Mouse (Mus musculus) spleen, embryonic (tissue): ENCODE data around the gene Liph.
"Not testable (repeated sequence)": the region's sequence is repeated elsewhere in the genome, so short reads cannot be mapped to it uniquely, and the experiment has no call there.

Experiments used
- CTCF ChIA-PET: fragments of 350-600 bp; sonication (Branson Sonifier 250); formaldehyde crosslinking; loops from one replicate; lab custom pipeline; 2022; lab: Charles Lee

The Liph gene

DNA sequence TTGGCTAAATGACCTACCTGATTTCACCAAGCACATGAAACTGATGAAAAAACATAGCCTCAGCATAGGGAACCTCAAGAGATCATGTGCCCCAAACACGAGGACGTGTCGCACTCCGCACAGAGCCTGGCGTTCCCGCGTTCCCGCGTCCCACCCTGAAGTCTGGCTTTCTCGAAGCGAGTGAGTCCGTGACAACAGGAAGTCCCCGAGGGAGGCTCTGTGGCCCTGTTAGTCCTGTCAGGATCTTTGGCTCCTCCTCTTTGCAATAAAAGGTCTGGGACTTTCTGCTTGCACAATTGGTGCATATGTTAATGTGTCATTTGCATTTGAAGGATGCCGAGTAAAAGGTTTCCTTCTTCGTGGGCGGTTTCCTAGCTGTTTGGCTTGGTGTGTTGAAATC lies at the start of gene Liph:
TSS of gene Liph (minus strand) at position 360 of the 400 bp plus-strand sequence.
- CTCF ChIA-PET, result no interaction called here

DNA sequence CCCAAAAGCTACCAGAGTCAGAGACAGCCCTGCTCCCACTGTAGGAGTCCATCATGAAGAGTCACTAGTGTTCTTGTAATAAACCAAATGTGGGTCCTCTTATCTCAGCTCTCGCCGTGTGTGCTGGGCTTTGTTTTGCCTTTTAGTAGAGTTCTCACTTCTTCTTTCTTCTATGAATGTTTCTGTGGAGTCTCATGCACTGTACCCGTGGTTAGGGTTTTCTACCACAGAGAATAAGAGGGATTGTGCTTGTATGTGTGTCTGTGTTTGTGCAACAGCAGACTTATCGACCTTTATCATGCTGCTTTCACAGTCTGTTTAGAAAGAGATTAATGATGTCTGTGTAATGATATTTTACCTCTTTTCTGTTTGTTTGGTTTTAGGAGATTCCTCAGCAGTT lies 48.4 kb upstream of the Liph start:
- CTCF ChIA-PET, result no interaction called here

DNA sequence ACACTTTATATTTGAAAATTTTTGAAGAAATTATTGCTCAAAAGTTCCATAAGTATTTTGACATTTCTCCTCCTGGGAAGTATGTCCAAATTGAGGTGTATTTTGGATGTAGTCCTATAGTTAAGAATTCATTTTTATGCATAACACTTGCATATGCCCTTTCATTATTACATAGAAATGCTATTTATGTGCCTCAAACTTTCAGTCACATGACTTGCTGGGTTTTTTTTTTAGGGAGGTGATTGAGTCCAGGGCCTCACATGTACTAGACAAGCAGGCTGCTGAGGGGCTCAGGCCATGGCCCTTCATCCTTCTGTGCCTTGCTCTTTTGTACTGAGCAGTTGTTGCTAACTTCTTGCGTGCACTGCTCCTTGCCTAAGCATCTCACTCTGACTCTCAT lies 44.5 kb upstream of the Liph start:
- CTCF ChIA-PET, result interaction anchor here (0.5 kb wide), 1 partner anchor 1344 kb away, joined by 3 read pairs; no protein-coding TSS in a partner anchor

DNA sequence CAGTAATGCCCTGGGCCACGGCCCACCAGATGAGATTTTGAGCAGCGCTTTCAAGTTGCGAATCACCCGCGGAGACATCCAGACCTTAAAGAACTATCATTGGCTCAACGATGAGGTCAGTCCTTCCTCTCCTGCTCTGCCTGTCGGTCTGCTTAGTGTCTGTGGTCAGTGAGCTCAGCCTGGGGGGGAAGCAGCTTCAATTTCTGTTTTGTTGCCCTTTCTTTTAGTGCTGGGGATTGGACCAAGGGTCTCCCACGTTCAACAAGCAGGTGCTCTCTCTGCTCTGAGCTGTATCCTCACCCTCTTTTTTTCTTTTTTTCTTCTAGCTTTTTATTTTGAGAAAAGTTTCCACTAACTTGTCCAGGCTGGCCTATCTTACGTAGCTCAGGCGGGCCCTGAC lies 43.1 kb upstream of the Liph start:
- CTCF ChIA-PET, result no interaction called here

DNA sequence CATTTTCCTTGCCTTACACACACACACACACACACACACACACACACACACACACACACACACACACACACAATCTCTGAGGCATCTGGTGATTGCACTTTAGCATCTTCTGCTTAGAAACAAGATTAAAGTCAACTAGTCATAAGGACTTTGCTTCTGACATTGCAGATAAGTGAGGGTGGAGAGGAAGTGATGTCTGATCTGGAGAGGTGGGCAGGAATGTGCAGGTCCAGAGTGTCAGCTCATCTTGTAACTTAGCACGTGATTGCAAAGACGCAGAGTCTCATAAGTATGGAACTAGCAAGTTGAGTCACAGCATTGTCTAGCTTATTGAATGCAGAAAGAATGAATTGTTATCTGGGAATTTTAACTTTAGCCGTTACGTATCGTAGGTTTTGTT lies 32.0 kb upstream of the Liph start:
- CTCF ChIA-PET, result interaction anchor here (0.7 kb wide), 1 partner anchor 36 kb away, joined by 3 read pairs; no protein-coding TSS in a partner anchor

DNA sequence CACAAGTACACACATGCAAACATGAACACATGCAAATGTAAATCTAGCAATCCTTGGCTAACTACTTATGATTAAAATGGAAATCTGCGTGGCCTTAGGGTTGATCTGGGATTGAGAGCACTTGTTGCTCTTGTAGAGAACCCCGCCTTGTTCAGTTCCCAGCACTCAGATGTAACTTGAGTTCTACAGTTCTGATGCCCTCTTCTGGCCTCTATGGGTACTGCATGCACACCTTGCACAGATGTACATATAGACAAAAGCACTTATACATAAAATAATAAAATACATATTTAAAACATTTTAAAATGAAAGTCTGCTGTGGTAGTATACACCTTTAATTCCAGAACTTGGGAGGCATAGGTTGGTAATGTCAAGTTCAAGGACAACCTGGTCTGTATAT lies 26.7 kb upstream of the Liph start:
- CTCF ChIA-PET, result no interaction called here

- CTCF ChIA-PET, result no interaction called here
Measured at GRCm38 (mm10) chr16:22015569-22015968, 20.1 kb upstream of the Liph start.

DNA sequence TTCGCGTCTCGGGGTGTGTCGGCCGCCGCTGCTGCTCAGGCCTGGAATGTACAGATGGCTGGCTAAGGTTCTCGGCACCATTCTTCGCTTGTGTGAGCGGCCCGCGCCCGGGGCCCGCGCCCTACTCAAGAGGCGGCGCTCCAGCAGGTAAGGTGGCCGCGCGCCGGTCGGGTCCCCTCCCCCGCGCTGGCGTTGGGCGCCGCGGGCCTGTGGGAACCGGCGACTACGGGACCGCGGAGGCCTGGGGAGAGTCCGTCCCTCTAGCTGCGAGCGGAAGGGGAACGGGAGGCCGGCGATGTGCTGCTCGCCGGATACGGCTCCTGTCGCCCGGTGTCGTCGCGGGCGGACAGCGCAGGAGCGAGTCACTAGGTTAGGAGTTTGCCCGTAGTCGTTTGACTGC lies 14.1 kb upstream of the Liph start:
- CTCF ChIA-PET, result no interaction called here

DNA sequence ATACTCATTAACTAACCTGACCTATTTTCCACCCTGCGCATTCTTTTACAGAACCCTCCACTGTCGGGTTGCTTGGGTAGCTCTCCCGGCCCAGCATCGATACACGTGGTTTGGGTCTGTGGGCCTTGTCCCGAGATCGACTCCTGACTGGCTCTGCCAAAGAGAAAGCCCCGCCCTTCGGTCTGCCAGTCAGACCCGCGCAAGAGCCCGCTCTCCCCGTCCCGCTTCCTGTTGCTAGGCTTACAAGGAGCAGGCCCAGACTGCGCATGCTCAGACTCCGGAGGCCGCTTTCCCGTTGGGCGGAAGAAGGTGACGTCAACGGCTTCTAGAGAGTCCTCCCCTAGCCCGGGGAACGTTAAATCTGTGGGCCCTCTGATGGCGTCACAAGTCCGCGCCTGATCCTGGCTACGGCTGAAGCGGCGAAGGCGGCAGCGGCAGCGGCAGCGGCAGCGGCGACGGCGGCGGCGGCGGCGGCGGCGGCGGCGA lies 13.7 kb upstream of the Liph start, which contains the start of gene Senp2:
TSS of gene Senp2 (plus strand) at position 386 of the 486 bp plus-strand sequence.
- CTCF ChIA-PET, result no interaction called here

DNA sequence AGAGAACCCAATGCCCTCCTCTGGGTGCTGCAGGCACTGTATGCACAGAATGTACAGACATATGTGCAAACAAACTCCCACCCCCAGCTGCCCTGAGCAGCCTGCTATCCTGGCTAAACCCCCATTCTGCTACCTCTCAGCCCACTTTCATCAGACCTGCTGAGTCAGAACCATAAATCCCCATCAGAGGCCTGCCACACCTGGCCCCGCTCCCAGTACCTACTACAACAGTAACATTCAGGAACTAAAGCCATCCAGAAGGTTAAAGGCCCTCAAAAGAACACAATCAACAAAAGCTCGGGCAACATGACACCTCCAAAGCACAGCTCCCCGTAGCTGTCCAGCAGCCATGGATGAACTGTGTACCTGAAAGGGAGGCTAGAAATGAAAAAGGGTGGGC lies 6.1 kb upstream of the Liph start:
- CTCF ChIA-PET, result no interaction called here

DNA sequence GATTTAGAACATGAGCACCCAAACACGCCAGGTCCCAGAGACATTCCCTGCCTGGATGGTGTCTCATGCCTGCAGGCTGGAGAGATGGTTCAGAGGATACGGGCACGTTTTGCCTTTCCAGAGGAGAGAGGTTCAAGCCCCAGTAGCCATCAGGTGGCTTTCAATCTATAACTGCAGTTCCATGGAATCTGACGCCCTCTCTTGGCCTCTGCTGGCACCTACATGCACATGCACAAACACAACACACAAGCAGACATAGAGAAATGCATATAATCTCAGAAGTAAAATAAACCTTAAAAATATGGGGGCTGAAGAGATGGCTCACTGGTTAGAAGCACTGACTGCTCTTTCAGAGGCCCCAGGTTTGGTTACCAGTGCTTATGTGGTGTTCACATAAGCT lies 5.7 kb upstream of the Liph start:
- CTCF ChIA-PET, result no interaction called here

- CTCF ChIA-PET, result interaction anchor here (0.6 kb wide), 1 partner anchor 211 kb away, joined by 5 read pairs; no protein-coding TSS in a partner anchor
Measured at GRCm38 (mm10) chr16:21999941-22000690, 4.7 kb upstream of the Liph start.

DNA sequence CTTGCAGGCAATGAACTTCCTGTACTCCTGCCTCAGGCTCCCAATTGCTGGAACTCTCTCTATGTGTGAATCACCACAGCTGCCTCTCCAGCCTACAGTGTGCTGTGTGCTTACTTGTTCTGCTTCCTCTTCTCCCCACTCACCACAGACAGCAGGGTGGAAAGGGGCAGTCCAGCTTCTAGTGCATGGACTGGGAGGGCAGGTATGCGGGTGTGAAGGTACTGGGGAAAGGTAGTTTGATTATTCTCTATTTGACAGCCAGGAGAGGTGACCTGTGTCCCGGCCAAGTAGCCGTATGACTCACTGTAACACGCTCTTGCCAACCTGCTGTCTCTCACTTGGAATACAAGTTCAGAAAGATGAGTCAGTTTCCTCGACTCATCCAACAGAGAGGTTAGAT lies 2.6 kb upstream of the Liph start:
- CTCF ChIA-PET, result no interaction called here

- CTCF ChIA-PET, result no interaction called here
Measured at GRCm38 (mm10) chr16:21996881-21997641, 1.6 kb upstream of the Liph start.

- CTCF ChIA-PET, result no interaction called here
Measured at GRCm38 (mm10) chr16:21996402-21996801, 939 bp upstream of the Liph start.

DNA sequence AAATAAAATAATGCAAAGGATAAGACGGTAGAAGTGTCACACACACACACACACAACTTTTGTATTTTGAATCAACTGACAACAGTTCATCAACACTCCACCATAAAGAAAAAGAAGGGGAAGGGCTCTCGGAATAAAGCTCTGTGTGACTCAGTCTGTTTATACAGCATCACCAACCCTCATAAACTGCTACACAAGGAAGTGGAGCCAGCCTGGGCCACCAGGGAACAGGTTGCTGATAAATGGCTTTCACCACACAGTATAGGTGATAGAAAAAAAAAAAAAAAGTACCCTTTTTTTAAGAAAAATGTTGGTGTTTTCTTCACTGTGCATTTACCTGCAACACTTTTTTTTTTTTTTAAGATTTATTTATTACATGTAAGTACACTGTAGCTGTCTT lies 3.7 kb downstream of the Liph start:
- CTCF ChIA-PET, result no interaction called here

DNA sequence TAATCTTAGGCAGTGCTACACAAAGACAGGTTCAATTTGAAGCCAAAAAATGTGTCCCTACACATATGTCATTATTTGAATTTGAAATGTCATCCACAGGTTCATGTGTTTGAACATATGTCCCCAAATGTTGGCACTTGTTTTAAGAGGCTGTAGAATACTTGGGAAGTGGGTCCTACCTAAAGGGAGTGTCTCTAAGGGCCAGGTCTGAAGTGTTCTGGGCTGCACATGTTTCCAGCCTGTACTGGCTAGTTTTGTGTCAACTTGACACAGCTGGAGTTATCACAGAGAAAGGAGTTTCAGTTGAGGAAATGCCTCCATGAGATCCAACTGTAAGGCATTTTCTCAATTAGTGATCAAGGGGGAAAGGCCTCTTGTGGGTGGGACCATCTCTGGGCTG lies 4.6 kb downstream of the Liph start:
- CTCF ChIA-PET, result not testable (repeated sequence)

GRCm38 (mm10) chr16:21987956-21988355 lies 7.5 kb downstream of the Liph start:
- CTCF ChIA-PET, result no interaction called here

GRCm38 (mm10) chr16:21986191-21986590 lies 9.3 kb downstream of the Liph start:
- CTCF ChIA-PET, result no interaction called here

GRCm38 (mm10) chr16:21984091-21984490 lies 11.4 kb downstream of the Liph start:
- CTCF ChIA-PET, result no interaction called here

- CTCF ChIA-PET, result no interaction called here
Measured at GRCm38 (mm10) chr16:21983581-21983980, 11.9 kb downstream of the Liph start.

GRCm38 (mm10) chr16:21983146-21983545 lies 12.3 kb downstream of the Liph start:
- CTCF ChIA-PET, result no interaction called here

- CTCF ChIA-PET, result no interaction called here
Measured at GRCm38 (mm10) chr16:21977347-21977746, 18.1 kb downstream of the Liph start.
